Mouse (Mus musculus): ENCODE results near the gene Aldh4a1.

The Aldh4a1 gene

GRCm38 (mm10) chr4:139683728-139684638 lies 61.3 kb downstream of the Aldh4a1 start:
- no peak for DNase-seq (ENCODE audit: low spot score)

- peak; percentile 67 for DNase-seq (ENCODE audit: low spot score)
Observed at GRCm38 (mm10) chr4:139684639-139685017, 62.0 kb downstream of the Aldh4a1 start.

- no peak for DNase-seq (ENCODE audit: low spot score)
Observed at GRCm38 (mm10) chr4:139688058-139688457, 65.4 kb downstream of the Aldh4a1 start.

GRCm38 (mm10) chr4:139689627-139690269 lies 67.1 kb downstream of the Aldh4a1 start:
- DNase-seq (ENCODE audit: low spot score), result no peak

- no peak for DNase-seq (ENCODE audit: low spot score)
Observed at GRCm38 (mm10) chr4:139693315-139693714, 70.6 kb downstream of the Aldh4a1 start.

GRCm38 (mm10) chr4:139697755-139698154 lies 75.1 kb downstream of the Aldh4a1 start:
- DNase-seq (ENCODE audit: low spot score), result no peak

- DNase-seq (ENCODE audit: low spot score), result no peak
Observed at GRCm38 (mm10) chr4:139698602-139699001, 75.9 kb downstream of the Aldh4a1 start.

Measured in urinary bladder, postnatal 14 days (tissue).